Mouse (Mus musculus) MEL-GATA-1-ER (cell line): ENCODE measurements around the gene Dnajb1.

Experiments used
- DNase-seq: peaks from one replicate; pipeline ENCODE4 v3.0.0-alpha.2; 2012; ENCODE audit warnings: low read depth; ENCODE audit errors: extremely low read depth

Dnajb1 gene

DNA sequence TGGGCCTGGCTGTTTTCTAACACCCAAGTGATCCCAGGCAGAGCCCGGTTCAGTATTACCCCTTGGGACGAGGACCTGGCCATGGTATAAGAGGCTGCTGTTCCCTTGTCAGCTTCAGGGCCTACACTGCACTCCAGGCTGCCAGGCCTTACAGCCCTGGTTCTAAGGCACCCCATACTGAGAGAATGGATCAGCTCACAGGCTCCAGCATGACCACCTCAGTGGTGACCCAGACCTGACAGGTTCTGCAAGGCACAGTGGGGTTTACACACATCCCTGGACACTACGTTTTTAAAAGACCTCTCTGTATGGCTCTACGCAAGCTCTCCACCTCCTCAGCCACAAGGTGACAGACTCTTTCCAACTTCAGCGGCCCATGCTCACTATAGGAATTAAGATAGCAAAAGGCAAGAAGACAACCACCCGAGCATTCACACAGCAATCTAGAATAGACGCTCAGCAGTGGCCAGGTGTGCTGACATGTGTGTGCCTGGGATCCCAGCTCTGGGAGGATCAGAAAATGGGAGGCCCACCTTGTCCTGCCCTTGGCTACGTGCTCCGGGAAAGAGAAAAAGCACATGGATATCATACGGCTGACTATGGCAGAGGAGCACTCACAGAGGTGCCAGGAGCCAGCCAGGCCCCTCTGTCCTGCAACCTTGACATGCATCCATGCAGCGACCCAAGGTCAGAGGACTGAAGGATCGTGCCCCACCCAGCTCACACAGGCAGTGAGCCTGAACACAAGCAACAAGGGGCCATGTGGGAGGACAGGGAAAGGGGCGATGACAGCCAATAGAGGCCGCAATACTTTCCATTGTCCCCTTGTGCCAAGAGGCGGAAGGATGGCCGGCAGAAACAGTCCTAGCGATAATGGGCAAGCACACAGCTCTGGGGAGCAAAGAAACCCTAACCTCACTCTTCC, 29.6 kb upstream of the Dnajb1 start:
- DNase-seq = no peak

DNA sequence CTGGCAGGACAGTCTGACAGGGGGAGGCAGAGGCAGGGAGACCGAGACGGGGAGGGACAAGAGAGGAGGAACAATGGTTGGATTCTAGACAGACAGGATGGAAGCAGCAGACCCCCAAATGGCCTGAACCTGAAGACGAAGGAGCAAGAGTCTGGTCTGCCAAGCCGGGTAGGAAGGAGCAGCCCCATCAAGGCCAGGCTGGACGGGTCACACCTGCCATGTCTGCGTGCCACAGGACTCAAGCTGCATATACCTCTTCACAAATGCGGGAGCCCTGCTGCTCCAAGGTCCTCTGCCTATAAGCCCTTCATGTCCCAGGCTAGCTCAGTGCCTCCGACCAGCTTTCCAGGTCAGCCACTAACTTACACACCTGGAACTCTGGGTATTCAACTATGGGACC, 28.3 kb upstream of the Dnajb1 start:
- no peak for DNase-seq

DNA sequence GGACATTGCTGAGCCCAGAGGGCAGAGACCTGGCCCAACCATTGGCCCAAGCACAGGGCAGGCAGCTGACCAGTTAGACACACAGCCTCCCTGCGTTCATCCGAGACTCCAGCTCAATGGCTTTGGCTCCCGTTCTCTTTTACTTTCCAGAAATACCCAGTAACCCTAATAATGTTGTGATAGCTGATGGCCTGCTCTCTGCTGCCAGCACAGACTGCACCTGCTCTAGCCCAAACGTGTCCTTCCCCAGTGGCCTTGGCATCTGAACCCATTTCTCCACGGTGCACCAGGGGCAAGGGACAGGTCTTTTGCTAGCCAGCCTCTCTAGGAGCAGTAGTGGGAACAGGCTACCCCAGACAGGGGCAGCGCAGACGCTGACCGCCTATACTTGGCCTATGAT, 27.2 kb upstream of the Dnajb1 start:
- no peak for DNase-seq

DNA sequence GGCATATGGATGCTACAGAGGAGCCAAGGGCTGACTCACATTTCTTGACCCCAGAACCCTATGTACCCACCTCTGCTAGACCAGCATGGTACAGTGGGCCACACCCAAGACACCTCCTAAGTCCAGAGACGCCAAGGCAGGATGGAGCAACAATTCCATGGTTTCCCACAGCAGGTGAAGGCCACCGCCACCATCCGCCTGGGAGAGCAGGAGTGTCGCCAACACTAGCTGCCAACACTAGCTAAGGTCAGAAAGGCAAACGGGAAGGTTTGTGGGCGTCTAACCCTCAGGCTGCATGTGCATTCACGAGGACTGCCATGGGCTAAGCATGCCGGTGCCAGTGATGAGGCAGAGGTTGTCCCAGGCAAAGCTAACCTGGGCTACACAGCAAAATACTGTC, 25.8 kb upstream of the Dnajb1 start:
- DNase-seq = no peak

DNA sequence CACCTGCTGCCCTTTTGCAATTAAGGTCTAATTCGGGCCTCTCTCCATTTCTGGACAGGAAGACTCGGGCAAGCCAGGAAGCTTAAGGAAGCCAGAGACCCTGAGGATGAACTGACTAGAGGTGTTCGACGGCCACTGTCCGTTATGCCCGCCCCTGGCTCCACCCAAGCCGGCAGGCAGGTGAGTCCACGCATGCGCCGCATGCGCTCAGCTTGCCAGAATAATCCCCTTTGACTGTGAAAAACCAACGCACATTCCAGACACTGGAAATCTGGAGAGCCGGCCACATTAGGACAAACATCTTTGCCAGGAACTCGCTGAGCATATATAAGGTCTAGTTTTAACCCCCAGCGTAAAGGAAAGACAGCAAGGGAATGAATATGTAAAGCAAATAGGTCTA, 24.8 kb upstream of the Dnajb1 start:
- no peak for DNase-seq

DNA sequence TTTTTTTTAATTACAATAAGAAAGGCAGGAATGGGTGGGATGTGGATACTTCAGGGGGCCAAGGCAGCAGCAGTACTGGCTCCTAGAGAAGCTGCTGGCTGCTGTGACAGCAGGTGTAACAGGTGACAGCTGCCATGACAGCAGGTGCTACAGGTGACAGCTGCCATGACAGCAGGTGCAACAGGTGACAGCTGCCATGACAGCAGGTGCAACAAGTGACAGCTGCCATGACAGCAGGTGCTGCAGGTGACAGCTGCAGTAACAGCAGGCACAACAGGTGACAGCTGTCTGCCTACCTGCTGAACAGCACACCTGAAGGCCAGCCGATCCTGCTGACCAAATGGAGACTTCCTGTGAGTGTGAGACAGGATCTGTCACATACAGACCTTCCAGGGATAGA, 23.2 kb upstream of the Dnajb1 start:
- DNase-seq = no peak

DNA sequence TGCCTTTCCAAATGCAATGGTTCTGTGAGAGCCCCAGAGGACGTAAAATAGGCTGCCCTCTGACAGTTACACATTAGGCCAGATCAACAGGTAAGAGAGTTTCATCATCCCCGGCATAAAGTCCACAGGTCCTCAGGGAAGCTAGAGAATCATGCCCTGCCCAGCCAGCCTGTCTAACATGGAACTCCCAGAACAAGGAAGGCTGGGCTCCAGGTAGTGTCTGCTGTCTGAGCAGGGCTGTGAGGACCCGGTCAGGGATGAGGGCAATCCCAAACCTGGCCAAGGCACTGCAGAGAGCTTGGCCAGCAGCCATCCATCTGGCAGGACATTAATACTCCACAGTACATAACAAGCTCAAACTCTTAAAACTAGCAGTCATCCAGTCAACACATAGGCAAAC, 22.7 kb upstream of the Dnajb1 start:
- DNase-seq = no peak

DNA sequence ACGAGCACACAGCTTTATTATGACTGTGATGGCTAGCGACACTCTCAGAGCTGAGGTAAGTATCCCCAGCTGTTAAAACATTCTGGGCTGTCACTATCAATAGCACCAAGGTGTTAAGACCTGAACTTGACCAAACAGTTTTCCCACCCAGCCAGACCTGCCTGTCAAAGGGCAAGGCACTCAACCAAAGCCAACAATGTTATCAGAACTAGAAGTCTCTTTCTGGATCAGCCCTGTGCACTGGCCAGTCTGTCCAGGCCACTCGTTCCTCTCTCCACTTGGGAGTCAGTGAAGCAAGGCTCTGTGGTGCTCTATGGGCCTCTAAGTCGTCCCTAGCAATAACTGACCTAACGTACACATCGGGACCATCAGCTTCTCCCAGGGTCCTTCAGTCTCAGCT, 20.3 kb upstream of the Dnajb1 start:
- no peak for DNase-seq

DNA sequence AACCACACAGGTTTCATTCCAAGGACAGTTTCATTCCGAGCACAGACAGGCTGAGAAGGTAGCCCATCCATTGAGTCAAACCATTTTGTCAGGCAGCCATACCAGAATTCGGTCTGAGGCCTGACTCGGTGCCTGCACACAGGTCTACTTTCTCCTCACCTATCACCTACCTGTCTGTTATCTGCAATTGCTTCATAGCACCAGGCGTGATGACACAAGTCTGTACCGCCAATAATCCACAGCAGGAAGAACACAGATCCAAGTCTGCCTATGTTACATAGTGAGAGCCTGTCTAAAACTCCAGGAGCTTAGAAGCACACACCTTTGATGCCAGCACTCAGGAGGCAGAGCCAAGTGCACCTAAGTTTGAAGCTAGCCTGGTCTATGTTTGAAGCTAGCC, 19.1 kb upstream of the Dnajb1 start:
- no peak for DNase-seq

DNA sequence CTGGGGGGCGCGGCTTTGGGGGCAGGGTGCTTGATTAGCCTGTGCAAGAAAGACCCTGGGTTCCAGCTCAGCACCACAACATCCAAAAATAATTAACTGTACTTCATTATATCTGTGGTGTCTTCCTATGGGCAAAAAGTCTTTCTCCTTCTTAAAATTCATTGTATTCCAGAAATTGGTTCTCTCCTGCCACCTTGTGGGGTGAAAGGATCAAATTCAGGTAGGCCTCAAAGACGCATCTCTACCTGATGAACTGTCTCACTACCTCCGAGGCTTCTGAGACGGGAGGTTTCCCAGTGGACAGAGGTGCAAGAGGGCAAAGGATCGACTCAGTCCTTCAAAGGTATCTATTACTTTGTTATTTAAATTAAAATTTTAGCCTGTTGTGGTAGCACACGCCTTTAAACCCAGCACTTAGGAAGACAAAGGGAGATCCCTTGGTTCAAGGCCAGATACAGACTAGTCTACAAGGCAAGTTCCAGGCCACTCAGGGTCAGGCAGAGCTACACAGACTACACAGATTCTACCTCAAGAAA, 17.4 kb upstream of the Dnajb1 start:
- no peak for DNase-seq

DNA sequence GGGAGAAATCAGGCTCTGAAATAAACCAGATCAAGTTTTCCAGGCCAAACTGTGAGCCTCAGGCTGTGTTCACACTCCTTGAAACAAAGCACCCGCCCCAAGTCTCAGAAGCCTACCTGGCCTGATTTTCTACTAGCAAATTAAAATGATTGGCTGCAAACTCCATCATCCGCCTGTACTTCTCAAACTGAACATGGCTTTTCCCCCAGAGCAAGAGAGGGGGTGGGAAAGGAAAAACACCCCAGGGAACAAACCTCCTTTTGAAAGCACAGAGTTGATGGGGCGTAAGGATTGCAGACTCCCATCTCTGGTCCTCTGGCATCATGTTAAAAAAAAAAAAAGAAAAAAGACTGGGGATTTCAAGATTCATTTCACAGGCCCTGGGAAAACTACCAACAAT, 15.3 kb upstream of the Dnajb1 start:
- no peak for DNase-seq

DNA sequence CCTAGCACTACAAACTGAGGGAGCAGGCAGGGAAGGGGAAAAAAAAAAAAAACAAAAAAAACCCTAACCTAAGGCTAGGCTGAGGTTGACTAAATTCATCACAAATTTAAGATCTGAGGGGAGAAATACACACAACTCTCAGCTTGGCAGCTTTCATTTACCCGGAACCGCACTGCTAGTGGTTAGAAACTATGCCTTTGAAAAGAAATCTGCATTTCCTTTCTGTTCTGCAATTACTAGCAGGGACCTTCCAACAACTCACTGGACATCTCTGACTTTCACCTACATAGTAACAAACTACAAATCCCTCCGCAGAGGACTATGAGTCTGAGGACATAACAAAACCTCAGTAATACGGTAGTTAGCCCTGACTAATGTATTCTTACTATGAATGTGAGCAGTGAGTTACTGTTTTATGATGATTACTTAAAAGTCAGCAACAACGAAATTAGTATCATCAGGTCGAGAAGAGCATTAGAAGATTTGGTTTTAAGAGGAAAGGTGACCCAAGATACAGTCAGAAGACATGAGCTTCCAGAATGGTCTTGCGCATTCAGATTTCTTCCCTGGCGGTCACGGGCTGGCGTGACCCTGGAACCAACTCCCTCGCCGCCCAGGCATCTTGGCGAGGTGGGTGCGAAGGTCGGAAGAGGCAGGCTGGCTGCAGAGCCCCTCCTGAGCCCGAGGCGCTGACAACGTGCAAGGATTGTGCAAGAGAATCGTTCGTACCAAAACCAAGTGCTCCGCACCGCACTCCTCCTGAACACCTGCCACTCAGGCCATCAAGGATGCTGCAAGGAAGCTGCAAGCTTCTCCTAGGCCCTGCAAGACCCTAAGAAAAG, 14.4 kb upstream of the Dnajb1 start:
- peak; percentile 72 for DNase-seq

DNA sequence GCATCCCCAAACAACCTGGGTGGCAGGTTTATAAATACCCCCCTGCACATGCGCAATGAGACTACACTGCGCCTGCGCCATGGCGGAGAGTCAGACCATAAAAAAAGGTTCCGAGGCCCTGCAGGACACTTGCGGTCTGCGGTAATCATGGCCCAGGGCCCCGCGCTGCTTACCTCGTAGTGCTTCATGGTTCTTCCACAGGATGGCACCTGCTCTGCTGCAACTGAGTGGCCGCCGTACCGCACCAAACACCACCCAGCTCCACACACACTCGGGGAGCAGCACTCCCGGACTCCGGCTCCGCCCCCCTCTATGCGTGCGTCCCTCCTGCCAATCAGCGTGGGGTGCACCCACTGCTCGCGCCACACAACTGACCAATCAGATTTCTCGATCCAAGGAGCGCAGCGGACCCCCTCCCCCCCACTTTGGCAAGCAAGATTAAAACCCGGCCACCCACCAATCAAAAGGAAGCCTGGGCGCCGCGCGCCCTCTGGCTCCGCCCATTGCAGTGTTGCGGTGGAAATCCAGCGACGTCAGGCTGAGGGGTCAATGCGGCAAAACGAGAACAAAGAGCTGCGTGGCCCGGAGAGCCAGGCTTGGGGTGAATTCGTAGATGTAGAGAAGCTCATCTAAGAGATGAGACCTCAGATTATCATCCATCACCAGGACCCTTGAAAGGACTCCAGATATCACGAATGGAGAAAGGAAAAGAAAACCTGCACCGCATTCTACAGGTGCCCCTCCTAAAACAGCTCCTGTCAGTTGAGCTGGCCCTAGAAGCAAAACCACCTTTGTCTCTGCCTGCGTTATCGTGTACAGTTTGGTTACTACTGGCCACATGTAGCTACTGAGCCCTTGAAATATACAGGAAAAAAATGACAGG, 13.6 kb upstream of the Dnajb1 start:
- DNase-seq = peak; percentile 94

DNA sequence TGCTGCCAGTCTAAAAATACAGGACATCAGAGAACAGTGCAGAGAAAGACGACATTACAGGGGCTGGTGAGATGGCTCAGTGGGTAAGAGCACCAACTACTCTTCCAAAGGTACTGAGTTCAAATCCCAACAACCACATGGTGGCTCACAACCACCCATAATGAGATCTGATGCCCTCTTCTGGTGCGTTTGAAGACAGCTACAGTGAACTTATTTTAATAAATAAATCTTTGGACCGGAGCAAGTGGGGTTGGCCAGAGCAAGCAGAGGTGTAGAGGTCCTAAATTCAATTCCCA, 13.0 kb upstream of the Dnajb1 start:
- peak; percentile 24 for DNase-seq

DNA sequence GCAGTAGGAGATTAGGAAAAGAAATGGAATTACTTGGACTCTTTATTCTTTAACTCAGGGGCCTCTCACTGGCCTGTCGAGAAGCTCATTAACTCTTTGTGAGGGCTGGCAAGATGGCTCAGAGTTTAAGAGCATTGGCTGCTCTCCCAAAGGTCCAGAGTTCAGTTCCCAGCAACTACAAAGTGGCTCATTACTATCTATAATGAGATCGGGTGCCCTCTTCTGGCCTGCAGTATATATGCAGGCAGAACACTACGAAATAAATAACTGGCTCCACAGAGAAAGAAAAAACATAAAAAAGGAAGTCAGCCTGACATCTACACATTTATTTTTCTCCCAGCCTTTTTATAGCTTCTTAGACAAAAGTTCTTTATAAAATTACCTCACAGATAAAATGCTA, 11.6 kb upstream of the Dnajb1 start:
- DNase-seq = peak; percentile 51

DNA sequence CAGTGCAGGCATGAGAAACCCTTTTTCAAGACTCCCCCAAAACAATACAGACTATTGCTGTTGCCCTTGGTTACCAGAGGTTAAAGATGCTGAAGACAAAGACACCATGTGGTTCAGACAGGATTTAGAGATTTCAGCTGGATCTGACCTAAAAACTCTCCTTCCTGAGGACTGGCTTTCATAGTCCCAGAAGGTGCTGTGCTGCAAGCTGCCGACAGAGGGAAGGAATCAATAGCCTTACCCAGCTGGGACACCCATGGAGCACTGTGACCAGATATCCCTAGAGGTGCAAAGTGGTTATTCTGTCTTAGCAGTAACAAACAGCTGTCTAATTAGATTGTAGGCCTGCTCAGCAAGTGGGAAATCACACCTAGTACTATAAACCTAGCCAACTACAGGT, 9.8 kb upstream of the Dnajb1 start:
- DNase-seq = no peak

DNA sequence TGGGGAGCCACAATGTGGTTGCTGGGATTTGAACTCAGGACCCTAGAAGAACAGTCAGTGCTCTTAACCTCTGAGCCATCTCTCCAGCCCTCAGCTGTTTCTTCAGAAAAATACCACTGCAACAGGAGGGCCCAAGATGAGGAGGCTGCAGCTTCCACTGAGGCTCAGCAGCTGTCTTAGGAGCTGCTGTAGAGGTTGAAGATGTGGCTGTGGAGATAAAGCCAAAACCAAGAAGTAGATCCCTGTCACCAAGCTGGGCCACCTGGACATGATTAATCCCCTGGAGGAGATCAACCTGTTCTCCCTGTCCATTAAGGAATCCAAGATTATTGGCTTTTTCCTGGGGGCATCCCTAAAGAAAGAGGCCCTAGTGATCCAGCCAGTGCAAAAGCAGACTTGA, 8.2 kb upstream of the Dnajb1 start:
- no peak for DNase-seq

DNA sequence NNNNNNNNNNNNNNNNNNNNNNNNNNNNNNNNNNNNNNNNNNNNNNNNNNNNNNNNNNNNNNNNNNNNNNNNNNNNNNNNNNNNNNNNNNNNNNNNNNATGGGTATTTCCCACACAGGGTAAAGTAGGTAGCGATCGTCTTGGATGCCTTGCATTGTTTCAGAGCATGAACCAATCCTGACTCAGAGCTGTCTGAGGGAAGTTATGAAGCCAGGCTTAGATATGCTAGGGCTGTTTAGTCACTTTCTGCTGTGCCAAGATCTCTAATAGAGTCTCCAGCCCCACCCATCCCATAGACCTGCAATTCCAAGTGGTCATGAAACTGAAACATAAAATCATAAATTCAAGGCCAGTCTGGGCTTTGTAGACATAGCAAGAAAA, 5.4 kb upstream of the Dnajb1 start:
- no peak for DNase-seq

DNA sequence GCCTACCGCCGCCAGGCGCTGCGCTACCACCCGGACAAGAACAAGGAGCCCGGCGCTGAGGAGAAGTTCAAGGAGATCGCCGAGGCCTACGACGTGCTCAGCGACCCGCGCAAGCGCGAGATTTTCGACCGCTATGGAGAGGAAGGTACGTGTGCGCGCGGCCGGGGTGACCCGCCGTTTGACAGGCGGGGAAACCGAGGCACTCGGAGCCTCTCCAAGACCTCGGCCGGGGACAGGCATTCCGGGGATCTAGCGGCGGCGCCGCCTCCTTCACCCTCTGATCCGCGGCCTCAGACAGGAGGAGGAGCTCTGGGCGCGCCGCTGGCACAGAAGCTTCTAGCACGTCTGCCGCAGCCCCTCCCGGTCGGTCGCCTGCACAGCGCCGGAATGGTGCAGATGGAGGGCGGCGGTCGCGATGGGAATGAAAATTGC, 421 bp downstream of the Dnajb1 start:
- DNase-seq = peak; percentile 50

DNA sequence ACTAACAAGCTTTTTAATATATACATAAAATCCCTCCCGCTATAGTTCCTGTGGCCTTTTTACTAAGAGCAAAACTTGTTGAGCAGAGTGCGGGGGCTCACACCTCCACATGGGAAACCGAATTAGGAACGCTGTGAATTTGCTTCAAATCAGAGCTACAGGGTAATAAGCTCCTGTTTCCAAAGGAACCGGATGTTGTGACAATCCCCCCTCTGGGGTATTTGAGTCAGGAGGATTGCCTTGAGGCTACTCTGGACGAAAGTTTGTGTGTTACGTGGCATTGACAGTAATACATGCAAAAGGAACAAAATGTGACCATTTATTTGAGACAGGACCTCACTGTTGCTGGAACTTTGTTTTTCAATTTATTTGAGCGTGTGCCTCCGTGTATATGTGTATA, 1.1 kb downstream of the Dnajb1 start:
- DNase-seq = no peak

DNA sequence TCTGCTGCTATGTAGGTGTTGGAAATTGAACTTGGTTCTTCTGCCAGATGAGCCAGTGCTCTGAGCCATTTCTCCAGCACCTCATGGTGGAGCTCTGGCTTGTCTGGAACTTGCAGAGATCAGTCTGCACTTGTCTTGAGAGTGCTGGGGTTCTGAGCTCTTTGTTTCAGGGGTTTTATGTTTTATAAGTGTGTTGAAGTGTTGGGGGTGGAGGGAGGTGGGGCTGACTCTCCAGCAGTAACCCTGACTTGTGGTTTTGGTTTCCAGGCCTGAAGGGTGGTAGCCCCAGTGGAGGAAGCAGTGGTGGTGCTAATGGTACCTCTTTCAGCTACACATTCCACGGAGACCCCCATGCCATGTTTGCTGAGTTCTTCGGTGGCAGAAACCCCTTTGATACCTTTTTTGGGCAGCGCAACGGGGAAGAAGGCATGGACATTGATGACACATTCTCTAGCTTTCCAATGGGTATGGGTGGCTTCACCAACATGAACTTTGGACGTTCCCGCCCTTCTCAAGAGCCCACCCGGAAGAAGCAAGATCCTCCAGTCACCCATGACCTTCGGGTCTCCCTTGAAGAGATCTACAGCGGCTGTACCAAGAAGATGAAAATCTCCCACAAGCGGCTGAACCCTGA, 1.7 kb downstream of the Dnajb1 start:
- peak; percentile 22 for DNase-seq
